Comparison of ENCODE assay signal across 7 mouse cellular contexts in genomic region chr12:111769306-111769705, GRCm38 (mm10). TPM values are rescaled to one million over a fixed set of nuclear protein-coding genes. Genes with fewer than 3 reads are reported as not detected.
DNase-seq lines count a peak whose midpoint lies in the region; ATAC-seq lines count a peak whose summit lies in the region.

No protein-coding gene starts in this region.

- H3K4me1 ChIP-seq in heart, embryonic 12.5 days (replicated peaks), result peaks cover 45% of the 10 kb centered on the region
- H3K4me1 ChIP-seq in midbrain, embryonic 14.5 days (ENCODE audit: control insufficient read depth, insufficient read depth, low read length), result peaks cover 16% of the 10 kb centered on the region

- no peak overlapping the region for H3K4me2 ChIP-seq in heart, embryonic 12.5 days
- H3K4me2 ChIP-seq in midbrain, embryonic 14.5 days (ENCODE audit: low read length), result no peak overlapping the region

- DNase-seq in urinary bladder, postnatal 14 days (ENCODE audit: low spot score), result peak; percentile 52
- DNase-seq in urinary bladder, adult 18-20 months (ENCODE audit: low spot score in 2 of 2), result no peak
- DNase-seq in cerebellum, adult 9-10 months, result peak; percentile 59
- DNase-seq in kidney, postnatal 10 days, result peak; percentile 86
- DNase-seq in midbrain, embryonic 14.5 days, result peak; percentile 72

- 0 out of 2 replicates have a peak, but pooled peaks have one; percentile 72 for ATAC-seq in heart, embryonic 12.5 days (ENCODE audit: insufficient number of reproducible peaks, low FRiP score)
- ATAC-seq in midbrain, embryonic 14.5 days (ENCODE audit: low FRiP score, low TSS enrichment), result no peak
- no peak for ATAC-seq in activated CD4-positive, CD25-positive, alpha-beta regulatory T cell, adult 4 months

- peaks cover 28% of the 10 kb centered on the region for H3K36me3 ChIP-seq in heart, embryonic 12.5 days
- H3K36me3 ChIP-seq in midbrain, embryonic 14.5 days (ENCODE audit: control insufficient read depth, insufficient read depth, low read length), result peaks cover 27% of the 10 kb centered on the region

- 30% methylated on average over 10 of the region's 10 CpGs for WGBS in heart, embryonic 12.5 days
- WGBS in midbrain, embryonic 14.5 days, result 29% methylated on average over 10 of the region's 10 CpGs

- no peak overlapping the region for H3K4me3 ChIP-seq in heart, embryonic 12.5 days
- H3K4me3 ChIP-seq in midbrain, embryonic 14.5 days (replicated peaks; ENCODE audit: low read depth, low read length), result no peak overlapping the region

- no peaks in the 10 kb centered on the region for H3K27me3 ChIP-seq in heart, embryonic 12.5 days (replicated peaks)
- H3K27me3 ChIP-seq in midbrain, embryonic 14.5 days (ENCODE audit: control insufficient read depth, insufficient read depth, low read length), result no peaks in the 10 kb centered on the region

- H3K27ac ChIP-seq in heart, embryonic 12.5 days (ENCODE audit: poor library complexity, severe bottlenecking), result peak overlapping the region; percentile 73
- no peak overlapping the region for H3K27ac ChIP-seq in midbrain, embryonic 14.5 days (replicated peaks; ENCODE audit: low read depth, low read length)

- H3K9ac ChIP-seq in heart, embryonic 12.5 days, result no peak overlapping the region
- H3K9ac ChIP-seq in midbrain, embryonic 14.5 days (replicated peaks; ENCODE audit: low read length), result no peak overlapping the region

- H3K9me3 ChIP-seq in heart, embryonic 12.5 days (replicated peaks), result no peaks in the 10 kb centered on the region
- no peaks in the 10 kb centered on the region for H3K9me3 ChIP-seq in midbrain, embryonic 14.5 days (ENCODE audit: control insufficient read depth, low read length)

RNA-seq across cellular contexts. Expression of gene Klc1, which starts 10.7 kb away (rescaled TPM):
- polyA plus RNA-seq in heart, embryonic 12.5 days (2016; fragmentation: Nextera tagmentation; extraction: Ambion mirVana), result 113 and 117 TPM in 2 replicates
- 621 and 628 TPM in 2 replicates for polyA plus RNA-seq in midbrain, embryonic 14.5 days (2014; fragmentation: Nextera tagmentation; extraction: Ambion mirVana)
- polyA plus RNA-seq in activated CD4-positive, CD25-positive, alpha-beta regulatory T cell, adult 4 months (2017; shearing (Covaris generic)), result 10 to 100 TPM; 14.7 to 17.6 TPM

RNA-seq across cellular contexts. Expression of gene Xrcc3, which starts 44.4 kb away (rescaled TPM):
- polyA plus RNA-seq in heart, embryonic 12.5 days (2016; fragmentation: Nextera tagmentation; extraction: Ambion mirVana), result 6.1 and 8.1 TPM in 2 replicates
- polyA plus RNA-seq in midbrain, embryonic 14.5 days (2014; fragmentation: Nextera tagmentation; extraction: Ambion mirVana), result 2.3 and 3.2 TPM in 2 replicates
- polyA plus RNA-seq in activated CD4-positive, CD25-positive, alpha-beta regulatory T cell, adult 4 months (2017; shearing (Covaris generic)), result 1 to 10 TPM; 4.0 to 5.6 TPM

RNA-seq across cellular contexts. Expression of gene Zfyve21, which starts 44.7 kb away (rescaled TPM):
- polyA plus RNA-seq in heart, embryonic 12.5 days (2016; fragmentation: Nextera tagmentation; extraction: Ambion mirVana), result 70.6 and 71.9 TPM in 2 replicates
- 29.7 and 33.7 TPM in 2 replicates for polyA plus RNA-seq in midbrain, embryonic 14.5 days (2014; fragmentation: Nextera tagmentation; extraction: Ambion mirVana)
- 1 to 10 TPM; 3.4 to 3.5 TPM for polyA plus RNA-seq in activated CD4-positive, CD25-positive, alpha-beta regulatory T cell, adult 4 months (2017; shearing (Covaris generic))

RNA-seq across cellular contexts. Expression of gene Apopt1, which starts 56.2 kb away (rescaled TPM):
- 46.6 and 48.8 TPM in 2 replicates for polyA plus RNA-seq in heart, embryonic 12.5 days (2016; fragmentation: Nextera tagmentation; extraction: Ambion mirVana)
- polyA plus RNA-seq in midbrain, embryonic 14.5 days (2014; fragmentation: Nextera tagmentation; extraction: Ambion mirVana), result 57.6 and 66.0 TPM in 2 replicates
- polyA plus RNA-seq in activated CD4-positive, CD25-positive, alpha-beta regulatory T cell, adult 4 months (2017; shearing (Covaris generic)), result 10 to 100 TPM; 72.7 to 78.9 TPM

RNA-seq across cellular contexts. Expression of gene Bag5, which starts 56.2 kb away (rescaled TPM):
- 40.2 and 41.3 TPM in 2 replicates for polyA plus RNA-seq in heart, embryonic 12.5 days (2016; fragmentation: Nextera tagmentation; extraction: Ambion mirVana)
- polyA plus RNA-seq in midbrain, embryonic 14.5 days (2014; fragmentation: Nextera tagmentation; extraction: Ambion mirVana), result 67.3 and 72.9 TPM in 2 replicates
- polyA plus RNA-seq in activated CD4-positive, CD25-positive, alpha-beta regulatory T cell, adult 4 months (2017; shearing (Covaris generic)), result 10 to 100 TPM; 30.2 to 32.4 TPM

Comparison
In these comparisons a context has a peak if more than half of its experiments do, and no peak if none do; other contexts are left out.
1. DNase-seq: peak in urinary bladder, postnatal 14 days (single experiment), cerebellum, adult 9-10 months (single experiment), kidney, postnatal 10 days (single experiment) and midbrain, embryonic 14.5 days (single experiment); none in urinary bladder, adult 18-20 months (0 of 2).